Mouse (Mus musculus): ENCODE data around the gene Dap. TPM values are rescaled to one million over a fixed set of nuclear protein-coding genes. Genes with fewer than 3 reads are reported as not detected.

Gene Dap
- polyA plus RNA-seq, 1 experiment from 2014 or later, result 76.9 TPM

GRCm38 (mm10) chr15:31294311-31294710 is 70.2 kb downstream of the Dap start:
- peaks cover 3% of the 10 kb centered on the region; the same call in 1 of the 2 replicates for H3K4me1 ChIP-seq (replicated peaks; ENCODE audit: control insufficient read depth, insufficient read depth, low read length)
- no peak overlapping the region for H3K4me3 ChIP-seq (ENCODE audit: low read depth, low read length)
- no peak overlapping the region for H3K9ac ChIP-seq (ENCODE audit: low read depth, low read length)
- DNase-seq (ENCODE audit: low spot score) (no peak), ATAC-seq (replicated peaks; ENCODE audit: low FRiP score) (no peak)
- H3K9me3 ChIP-seq (ENCODE audit: control insufficient read depth, low read length), result no peaks in the 10 kb centered on the region
- peaks cover 40% of the 10 kb centered on the region for H3K27me3 ChIP-seq (replicated peaks; ENCODE audit: control insufficient read depth, insufficient read depth, low read length)
- 30% methylated on average over 2 of the region's 2 CpGs for WGBS
- no peak overlapping the region for H3K27ac ChIP-seq (ENCODE audit: low read depth, low read length)
- no peaks in the 10 kb centered on the region for H3K36me3 ChIP-seq (ENCODE audit: control insufficient read depth, insufficient read depth, low read length)
- no peak overlapping the region for H3K4me2 ChIP-seq

- Histone ChIP-seq H3K4me1 (replicated peaks; ENCODE audit: control insufficient read depth, insufficient read depth, low read length) (peaks cover 3% of the 10 kb centered on the region; the same call in 1 of the 2 replicates), H3K9ac (ENCODE audit: low read depth, low read length) (no peak overlapping the region), H3K36me3 (ENCODE audit: control insufficient read depth, insufficient read depth, low read length) (no peaks in the 10 kb centered on the region), H3K27me3 (replicated peaks; ENCODE audit: control insufficient read depth, insufficient read depth, low read length) (peaks cover 40% of the 10 kb centered on the region), H3K4me3 (ENCODE audit: low read depth, low read length) (no peak overlapping the region), H3K9me3 (ENCODE audit: control insufficient read depth, low read length) (no peaks in the 10 kb centered on the region), H3K27ac (ENCODE audit: low read depth, low read length) (no peak overlapping the region), H3K4me2 (peak overlapping the region; percentile 26)
- DNase-seq (ENCODE audit: low spot score) (no peak), ATAC-seq (replicated peaks; ENCODE audit: low FRiP score) (no peak)
- 13% methylated on average over 40 of the region's 40 CpGs for WGBS
Measured at GRCm38 (mm10) chr15:31296882-31297776, 73.0 kb downstream of the Dap start.

- H3K4me3 ChIP-seq (ENCODE audit: low read depth, low read length), result no peak overlapping the region
- H3K9me3 ChIP-seq (ENCODE audit: control insufficient read depth, low read length), result no peaks in the 10 kb centered on the region
- peak overlapping the region; percentile 26; the same call in 1 of the 2 replicates for H3K4me2 ChIP-seq
- peaks cover 40% of the 10 kb centered on the region for H3K27me3 ChIP-seq (replicated peaks; ENCODE audit: control insufficient read depth, insufficient read depth, low read length)
- H3K4me1 ChIP-seq (replicated peaks; ENCODE audit: control insufficient read depth, insufficient read depth, low read length), result peaks cover 3% of the 10 kb centered on the region; the same call in 1 of the 2 replicates
- H3K27ac ChIP-seq (ENCODE audit: low read depth, low read length), result no peak overlapping the region
- DNase-seq (ENCODE audit: low spot score) (no peak), ATAC-seq (replicated peaks; ENCODE audit: low FRiP score) (no peak)
- no peak overlapping the region for H3K9ac ChIP-seq (ENCODE audit: low read depth, low read length)
- 26% methylated on average over 13 of the region's 13 CpGs for WGBS
- H3K36me3 ChIP-seq (ENCODE audit: control insufficient read depth, insufficient read depth, low read length), result no peaks in the 10 kb centered on the region
Measured at GRCm38 (mm10) chr15:31297777-31298137, 73.6 kb downstream of the Dap start.

GRCm38 (mm10) chr15:31299258-31299917 is 75.3 kb downstream of the Dap start:
- H3K9ac ChIP-seq (ENCODE audit: low read depth, low read length), result no peak overlapping the region
- no peak overlapping the region for H3K4me2 ChIP-seq
- H3K27ac ChIP-seq (ENCODE audit: low read depth, low read length), result no peak overlapping the region
- no peaks in the 10 kb centered on the region for H3K36me3 ChIP-seq (ENCODE audit: control insufficient read depth, insufficient read depth, low read length)
- H3K9me3 ChIP-seq (ENCODE audit: control insufficient read depth, low read length), result no peaks in the 10 kb centered on the region
- DNase-seq (ENCODE audit: low spot score) (no peak), ATAC-seq (replicated peaks; ENCODE audit: low FRiP score) (no peak)
- H3K4me3 ChIP-seq (ENCODE audit: low read depth, low read length), result no peak overlapping the region
- WGBS, result 49% methylated on average over 6 of the region's 6 CpGs
- H3K4me1 ChIP-seq (replicated peaks; ENCODE audit: control insufficient read depth, insufficient read depth, low read length), result peaks cover 3% of the 10 kb centered on the region; the same call in 1 of the 2 replicates
- H3K27me3 ChIP-seq (replicated peaks; ENCODE audit: control insufficient read depth, insufficient read depth, low read length), result peaks cover 40% of the 10 kb centered on the region

GRCm38 (mm10) chr15:31302293-31302990 is 78.3 kb downstream of the Dap start:
- Histone ChIP-seq H3K9me3 (ENCODE audit: control insufficient read depth, low read length) (no peaks in the 10 kb centered on the region), H3K27me3 (replicated peaks; ENCODE audit: control insufficient read depth, insufficient read depth, low read length) (peaks cover 13% of the 10 kb centered on the region), H3K4me3 (ENCODE audit: low read depth, low read length) (no peak overlapping the region), H3K4me2 (no peak overlapping the region), H3K27ac (ENCODE audit: low read depth, low read length) (no peak overlapping the region), H3K36me3 (ENCODE audit: control insufficient read depth, insufficient read depth, low read length) (no peaks in the 10 kb centered on the region), H3K9ac (ENCODE audit: low read depth, low read length) (no peak overlapping the region), H3K4me1 (replicated peaks; ENCODE audit: control insufficient read depth, insufficient read depth, low read length) (no peaks in the 10 kb centered on the region)
- DNase-seq (ENCODE audit: low spot score) (no peak), ATAC-seq (replicated peaks; ENCODE audit: low FRiP score) (no peak)
- 61% methylated on average over 12 of the region's 12 CpGs for WGBS

GRCm38 (mm10) chr15:31304302-31304701 is 80.2 kb downstream of the Dap start:
- H3K9me3 ChIP-seq (ENCODE audit: control insufficient read depth, low read length), result no peaks in the 10 kb centered on the region
- WGBS, result 72% methylated on average over 3 of the region's 3 CpGs
- ATAC-seq (replicated peaks; ENCODE audit: low FRiP score) (no peak), DNase-seq (ENCODE audit: low spot score) (no peak)
- no peak overlapping the region for H3K9ac ChIP-seq (ENCODE audit: low read depth, low read length)
- H3K27me3 ChIP-seq (replicated peaks; ENCODE audit: control insufficient read depth, insufficient read depth, low read length), result no peaks in the 10 kb centered on the region
- H3K4me2 ChIP-seq, result no peak overlapping the region
- H3K4me3 ChIP-seq (ENCODE audit: low read depth, low read length), result no peak overlapping the region
- H3K36me3 ChIP-seq (ENCODE audit: control insufficient read depth, insufficient read depth, low read length), result no peaks in the 10 kb centered on the region
- H3K27ac ChIP-seq (ENCODE audit: low read depth, low read length), result no peak overlapping the region
- H3K4me1 ChIP-seq (replicated peaks; ENCODE audit: control insufficient read depth, insufficient read depth, low read length), result no peaks in the 10 kb centered on the region

- no peaks in the 10 kb centered on the region for H3K36me3 ChIP-seq (ENCODE audit: control insufficient read depth, insufficient read depth, low read length)
- H3K27me3 ChIP-seq (replicated peaks; ENCODE audit: control insufficient read depth, insufficient read depth, low read length), result no peaks in the 10 kb centered on the region
- H3K9me3 ChIP-seq (ENCODE audit: control insufficient read depth, low read length), result no peaks in the 10 kb centered on the region
- 52% methylated on average over 6 of the region's 6 CpGs for WGBS
- no peaks in the 10 kb centered on the region for H3K4me1 ChIP-seq (replicated peaks; ENCODE audit: control insufficient read depth, insufficient read depth, low read length)
- ATAC-seq (replicated peaks; ENCODE audit: low FRiP score), result no peak
- no peak overlapping the region for H3K4me2 ChIP-seq
- H3K27ac ChIP-seq (ENCODE audit: low read depth, low read length), result no peak overlapping the region
- H3K9ac ChIP-seq (ENCODE audit: low read depth, low read length), result no peak overlapping the region
- H3K4me3 ChIP-seq (ENCODE audit: low read depth, low read length), result no peak overlapping the region
- no peak for DNase-seq (ENCODE audit: low spot score)
Measured at GRCm38 (mm10) chr15:31305181-31305580, 81.1 kb downstream of the Dap start.

- 91% methylated on average over 4 of the region's 4 CpGs for WGBS
- no peak for ATAC-seq (replicated peaks; ENCODE audit: low FRiP score)
Measured at GRCm38 (mm10) chr15:31306726-31307125, 82.6 kb downstream of the Dap start.

More at GRCm38 (mm10) chr15:31306726-31307125, 82.6 kb downstream of the Dap start:
- no peak overlapping the region for H3K4me3 ChIP-seq (ENCODE audit: low read depth, low read length)
- H3K36me3 ChIP-seq (ENCODE audit: control insufficient read depth, insufficient read depth, low read length), result no peaks in the 10 kb centered on the region
- no peaks in the 10 kb centered on the region for H3K9me3 ChIP-seq (ENCODE audit: control insufficient read depth, low read length)
- H3K27ac ChIP-seq (ENCODE audit: low read depth, low read length), result no peak overlapping the region
- H3K4me1 ChIP-seq (replicated peaks; ENCODE audit: control insufficient read depth, insufficient read depth, low read length), result no peaks in the 10 kb centered on the region
- no peak overlapping the region for H3K9ac ChIP-seq (ENCODE audit: low read depth, low read length)
- H3K4me2 ChIP-seq, result no peak overlapping the region
- H3K27me3 ChIP-seq (replicated peaks; ENCODE audit: control insufficient read depth, insufficient read depth, low read length), result no peaks in the 10 kb centered on the region
- no peak for DNase-seq (ENCODE audit: low spot score)
